Mouse (Mus musculus) cerebellum, adult 9-10 months (tissue): ENCODE data around the gene Nlrc3.
"Not testable (repeated sequence)": the region's sequence is repeated elsewhere in the genome, so short reads cannot be mapped to it uniquely, and the experiment has no call there.

Experiments
- DNase-seq: peaks from one replicate; pipeline ENCODE4 v3.0.0; 2022

Nlrc3 gene

DNA sequence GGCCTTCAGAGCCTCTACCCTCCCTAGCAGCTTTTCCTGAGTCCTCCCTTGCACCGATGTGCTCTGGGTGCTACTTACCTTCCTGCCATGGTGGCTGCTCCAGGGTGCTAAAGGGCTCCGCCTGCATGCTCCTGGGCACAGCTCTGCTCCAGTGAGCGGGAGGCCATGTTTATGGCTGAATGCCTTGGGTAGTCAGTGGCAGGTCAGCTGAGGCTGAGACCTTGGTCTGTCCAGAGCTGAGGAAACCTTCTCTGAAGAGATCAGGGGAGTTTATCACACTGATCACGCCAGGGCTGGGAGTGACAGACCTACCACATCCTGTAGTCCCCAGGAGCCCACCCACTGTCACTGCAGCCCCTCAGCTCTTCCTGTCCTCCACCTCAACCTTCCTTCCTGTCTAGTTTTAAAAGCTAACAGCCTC lies at the start of gene Nlrc3:
TSS of gene Nlrc3 (minus strand) at position 382 of the 421 bp plus-strand sequence.
- DNase-seq: no peak

GRCm38 (mm10) chr16:4022719-4023118 lies 46.3 kb upstream of the Nlrc3 start:
- DNase-seq: no peak

DNA sequence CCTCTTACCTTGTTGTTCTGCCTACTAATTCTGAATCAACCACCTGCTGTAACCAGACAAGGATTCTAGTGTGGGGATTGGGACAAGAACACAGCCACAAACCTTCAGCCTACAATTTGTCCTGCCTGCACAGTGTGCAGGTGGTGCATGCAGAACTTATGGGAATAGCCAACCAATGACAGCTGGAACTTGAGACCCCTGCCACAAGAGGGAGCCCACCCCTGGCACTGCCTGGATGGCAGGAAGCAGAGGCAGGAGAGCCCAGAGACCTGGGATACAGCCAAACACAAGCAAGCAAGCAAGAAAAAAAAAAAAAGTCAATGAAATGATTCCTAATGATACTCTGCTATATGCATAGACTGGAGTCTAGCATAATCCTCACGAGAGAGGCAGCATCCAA lies 44.8 kb upstream of the Nlrc3 start:
- no peak for DNase-seq

GRCm38 (mm10) chr16:4017466-4017865 lies 41.0 kb upstream of the Nlrc3 start:
- not testable (repeated sequence) for DNase-seq

DNA sequence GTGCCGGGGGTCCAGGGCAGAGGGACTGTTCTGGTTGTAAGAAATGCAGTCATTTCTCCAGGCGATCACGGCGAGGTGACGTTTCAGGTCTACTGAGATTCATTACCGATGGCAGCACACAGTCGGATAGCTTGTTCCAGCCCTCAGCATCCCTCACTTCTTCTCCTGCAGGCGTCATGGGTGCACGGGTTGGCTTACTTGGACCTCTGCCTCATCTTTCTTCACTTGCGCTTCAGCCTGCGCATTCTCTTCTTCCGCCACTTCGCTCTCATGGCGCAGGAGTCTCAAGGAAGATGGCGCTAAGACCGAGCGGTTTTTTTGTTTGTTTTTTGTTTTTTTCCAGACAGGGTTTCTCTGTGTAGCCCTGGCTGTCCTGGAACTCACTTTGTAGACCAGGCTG lies 40.4 kb upstream of the Nlrc3 start:
- not testable (repeated sequence) for DNase-seq

DNA sequence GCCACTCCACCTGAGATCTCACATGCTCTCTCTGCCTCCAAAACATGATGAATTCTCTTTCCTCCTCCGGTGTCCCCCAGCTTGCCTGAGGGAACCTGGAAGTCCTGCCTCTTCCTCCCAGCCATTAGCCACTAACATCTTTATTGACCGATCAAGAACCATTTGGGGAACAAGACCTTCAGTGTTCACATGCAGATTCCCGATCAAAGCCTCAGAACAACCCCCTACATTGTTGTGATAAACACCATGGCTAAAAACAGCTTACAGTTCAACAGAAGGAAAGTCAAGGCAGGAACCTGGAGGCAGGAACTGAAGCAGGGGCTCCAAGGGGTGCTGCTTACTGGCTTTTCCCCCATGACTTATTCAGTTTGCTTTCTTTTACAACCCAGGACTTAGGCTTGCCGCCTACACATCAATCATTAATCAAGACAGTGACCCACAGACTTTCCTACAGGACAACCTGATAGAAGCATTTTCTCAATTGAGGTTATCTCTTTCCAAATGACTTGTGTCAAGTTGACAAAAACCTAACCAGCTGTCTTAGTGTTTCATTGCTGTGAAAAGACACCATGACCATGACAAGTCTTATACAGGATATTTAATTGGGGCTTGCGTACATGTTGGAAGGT lies 37.7 kb upstream of the Nlrc3 start:
- DNase-seq: no peak

DNA sequence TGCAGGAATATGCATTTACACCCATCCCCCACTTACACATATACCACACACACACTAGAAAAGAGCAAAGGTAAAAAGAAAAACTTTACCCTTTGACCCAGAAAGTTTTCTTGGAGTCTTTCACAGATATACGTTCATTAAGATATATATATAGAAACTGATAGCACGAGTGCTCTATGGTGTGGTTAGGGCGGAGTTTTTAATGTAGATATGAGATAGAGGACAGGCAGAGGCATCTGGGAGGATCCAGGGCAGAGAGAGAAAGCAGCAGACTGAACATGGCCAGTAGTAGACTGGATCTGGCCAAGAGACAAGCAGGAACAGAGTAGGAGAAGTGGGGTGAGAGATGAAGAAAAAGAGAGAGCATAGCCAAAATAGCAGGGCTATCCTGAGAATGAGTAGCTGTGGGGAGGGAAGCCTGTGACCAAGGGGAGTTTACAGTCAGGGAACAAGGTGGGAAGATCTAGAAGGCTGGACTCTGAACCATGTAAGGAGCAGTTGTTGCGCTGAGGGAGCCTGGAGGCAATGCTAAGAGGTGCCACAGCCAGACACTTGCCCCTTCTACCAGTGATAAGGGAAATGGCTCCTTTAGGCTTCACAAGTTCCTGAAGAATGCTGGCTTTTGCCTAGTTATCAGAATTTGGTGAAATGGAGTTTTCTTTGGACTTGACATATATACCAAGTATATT lies 36.6 kb upstream of the Nlrc3 start:
- no peak for DNase-seq

DNA sequence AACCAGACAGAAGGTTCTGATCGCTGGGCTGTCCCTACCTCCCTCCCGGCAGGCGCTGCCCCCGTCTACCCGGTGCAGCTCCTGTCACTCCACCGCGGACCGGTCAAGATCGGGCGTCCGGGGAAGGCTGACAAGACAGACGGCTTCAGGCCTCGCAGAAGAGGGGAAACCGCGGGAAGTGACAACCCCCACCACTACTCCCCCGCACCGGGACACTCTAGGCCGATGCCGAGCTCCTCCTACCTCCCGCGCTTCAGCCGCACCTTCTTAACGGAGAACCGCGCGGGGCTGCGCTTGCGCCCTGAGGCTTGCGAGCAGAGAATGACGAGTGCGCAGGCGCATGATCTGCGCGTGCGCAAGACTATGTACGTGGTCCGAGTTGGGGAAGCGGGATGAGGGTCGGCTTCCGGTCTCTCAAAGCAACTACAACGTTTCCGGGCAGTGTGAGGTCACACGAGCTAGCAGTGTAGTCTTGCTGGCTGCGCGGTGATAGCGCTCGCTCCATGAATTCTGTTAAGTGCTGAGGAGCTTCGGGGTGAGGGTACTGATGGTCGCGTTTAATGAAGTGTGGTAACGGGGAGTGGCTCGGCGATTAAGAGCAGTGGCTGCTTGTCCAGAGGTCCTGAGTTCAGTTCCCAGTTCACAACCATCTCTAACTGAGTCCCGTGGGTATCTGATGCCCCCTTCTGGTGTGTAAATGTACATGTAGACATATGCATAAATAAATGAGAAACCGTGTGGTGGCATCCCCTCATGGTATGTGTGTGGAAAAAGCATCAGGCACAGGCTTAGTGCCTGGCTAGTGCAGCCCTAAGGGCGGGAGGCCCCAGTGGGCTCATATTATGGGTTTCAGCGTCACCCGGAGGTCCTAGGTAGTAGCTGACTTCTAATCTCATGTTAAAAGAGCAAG lies 27.3 kb upstream of the Nlrc3 start, which contains the start of gene Slx4:
TSS of gene Slx4 (minus strand) at position 282 of the 910 bp plus-strand sequence.
- DNase-seq: peak; percentile 98

DNA sequence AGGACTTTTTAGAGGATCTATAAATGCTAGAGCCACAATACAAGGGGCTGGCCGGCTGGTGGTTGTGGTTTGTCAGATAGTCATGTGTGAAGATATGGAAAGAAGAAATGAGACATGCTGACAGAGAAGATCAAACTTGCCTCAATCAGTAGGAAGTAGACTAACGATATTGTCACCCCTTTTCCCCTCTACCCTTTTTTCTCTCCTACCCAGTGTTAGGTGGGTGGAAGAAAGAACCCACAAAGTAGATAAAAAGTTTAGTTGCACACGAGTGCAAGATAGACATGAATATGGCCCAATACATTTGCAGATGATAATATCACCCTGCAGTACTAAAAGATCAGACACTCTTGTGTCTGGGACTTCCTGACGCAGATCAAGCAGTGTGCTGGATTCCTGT lies 12.0 kb upstream of the Nlrc3 start:
- DNase-seq: no peak

- no peak for DNase-seq
Observed at GRCm38 (mm10) chr16:3983146-3983700, 6.8 kb upstream of the Nlrc3 start.

- DNase-seq: no peak
Observed at GRCm38 (mm10) chr16:3982173-3982572, 5.7 kb upstream of the Nlrc3 start.

DNA sequence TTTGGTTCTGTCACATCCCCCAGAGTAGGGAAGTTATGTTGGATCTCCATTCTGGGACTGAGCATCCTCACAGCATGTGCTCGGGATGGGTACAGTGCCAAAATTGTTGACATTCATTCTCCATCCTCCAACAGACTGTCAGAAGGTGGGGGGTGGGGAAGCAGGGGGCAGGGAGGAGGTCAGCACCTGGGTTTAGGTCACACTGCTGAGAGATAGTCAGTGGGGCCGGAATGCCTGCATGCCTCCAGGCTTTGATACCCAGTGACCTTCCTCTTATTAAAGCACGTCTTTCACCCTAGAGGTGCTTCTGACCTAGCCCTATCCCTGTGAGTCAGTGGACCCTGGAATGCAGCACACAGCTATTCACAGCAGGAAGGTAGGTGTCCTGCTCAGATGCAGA lies 280 bp upstream of the Nlrc3 start:
- no peak for DNase-seq

- DNase-seq: no peak
Observed at GRCm38 (mm10) chr16:3975658-3976057, 774 bp downstream of the Nlrc3 start.

- DNase-seq: peak; percentile 47
Observed at GRCm38 (mm10) chr16:3974456-3974855, 2.0 kb downstream of the Nlrc3 start.

DNA sequence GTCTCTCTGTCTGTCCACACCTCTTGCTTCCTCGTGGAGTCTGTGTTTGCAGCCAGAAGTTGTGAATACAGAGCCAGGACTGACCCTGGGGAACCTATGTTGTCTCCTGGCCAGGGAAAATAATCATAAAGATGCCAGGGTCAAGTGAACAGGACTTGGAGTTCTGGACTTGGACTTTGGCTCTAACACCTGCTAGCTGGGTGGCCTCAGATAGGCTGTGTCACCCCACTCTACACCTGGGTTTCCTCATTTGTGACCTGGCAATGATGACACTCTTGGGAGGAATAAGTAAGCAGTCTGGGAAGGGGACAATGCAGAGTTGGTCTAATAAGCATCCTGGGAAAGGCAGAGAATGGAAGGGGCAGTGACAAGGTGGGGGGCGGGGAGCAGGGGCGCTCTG lies 10.9 kb downstream of the Nlrc3 start:
- no peak for DNase-seq

- DNase-seq: peak; percentile 42
Observed at GRCm38 (mm10) chr16:3964990-3965389, 11.4 kb downstream of the Nlrc3 start.

DNA sequence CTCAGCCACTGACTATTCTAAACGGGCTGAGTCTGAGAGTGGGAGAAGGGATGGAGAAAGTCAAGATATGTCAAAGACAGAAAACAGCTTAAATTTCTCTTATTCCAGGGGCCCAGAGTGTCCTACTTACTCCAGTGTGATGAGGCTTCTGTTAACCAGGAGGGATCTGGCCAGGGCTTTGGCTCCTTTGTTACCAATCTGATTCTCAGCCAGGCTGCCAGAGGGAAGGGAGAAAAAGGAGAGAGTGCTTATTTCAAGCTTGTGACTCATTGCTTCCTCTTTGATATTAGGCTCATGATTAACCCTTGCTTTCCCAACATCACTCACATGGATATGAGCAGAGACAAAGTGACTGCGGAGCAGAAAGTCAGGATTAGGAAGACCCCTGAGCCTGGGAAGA lies 17.2 kb downstream of the Nlrc3 start:
- DNase-seq: peak; percentile 72

GRCm38 (mm10) chr16:3956369-3956768 lies 20.1 kb downstream of the Nlrc3 start:
- peak; percentile 72 for DNase-seq

GRCm38 (mm10) chr16:3951141-3951540 lies 25.3 kb downstream of the Nlrc3 start:
- no peak for DNase-seq

GRCm38 (mm10) chr16:3934701-3935100 lies 41.7 kb downstream of the Nlrc3 start:
- no peak for DNase-seq

- DNase-seq: no peak
Observed at GRCm38 (mm10) chr16:3934091-3934490, 42.3 kb downstream of the Nlrc3 start.

DNA sequence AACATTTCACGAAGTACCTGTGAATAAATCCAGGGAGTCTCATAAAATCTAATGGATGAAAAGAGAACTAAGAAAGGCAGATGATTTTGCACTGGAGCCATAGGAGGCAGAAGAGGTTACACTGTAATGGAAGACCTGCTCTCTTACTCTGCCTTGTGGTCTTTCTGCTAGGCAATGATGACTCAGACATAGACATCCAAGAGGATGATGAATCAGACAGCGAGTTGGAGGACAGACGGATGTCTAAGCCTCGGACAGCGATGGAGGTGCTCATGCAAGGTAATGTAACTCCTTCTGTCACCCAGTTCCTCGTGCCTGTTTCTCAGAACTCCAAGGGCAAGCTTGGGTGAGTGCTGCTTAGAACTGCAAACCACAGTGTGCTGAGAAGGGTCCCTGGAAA lies 42.9 kb downstream of the Nlrc3 start:
- no peak for DNase-seq

- no peak for DNase-seq
Observed at GRCm38 (mm10) chr16:3929151-3929550, 47.3 kb downstream of the Nlrc3 start.
